Mouse (Mus musculus): ENCODE data around the gene Llgl2. TPM values are rescaled to one million over a fixed set of nuclear protein-coding genes. Genes with fewer than 3 reads are reported as not detected.

Gene Llgl2
- total RNA-seq (2014; rRNA removed; ENCODE audit: low replicate concordance) (49.8 and 85.5 TPM in 2 replicates), polyA plus RNA-seq (2015; fragmentation: Nextera tagmentation; extraction: Ambion mirVana) (12.7 and 14.1 TPM in 2 replicates)

- under 1% methylated on average over 85 of the region's 87 CpGs for WGBS
- H3K27ac ChIP-seq (ENCODE audit: low read depth), result 0 out of 2 replicates have a peak within 1 kb of the TSS, but pooled peaks have one; percentile 11
Observed at GRCm38 (mm10) chr11:115823774-115824740, at the start of gene Llgl2. Llgl2 (plus strand) TSS chr11:115824049.

GRCm38 (mm10) chr11:115774653-115775052, 49.2 kb upstream of the Llgl2 start:
- 49% methylated on average over 4 of the region's 4 CpGs for WGBS
- peaks cover 19% of the 10 kb centered on the region; the same call in 1 of the 2 replicates for H3K36me3 ChIP-seq (replicated peaks; ENCODE audit: control insufficient read depth, insufficient read depth, low read length)
- H3K4me2 ChIP-seq (ENCODE audit: low read depth, low read length), result no peak overlapping the region
- peaks cover 41% of the 10 kb centered on the region for H3K4me1 ChIP-seq (ENCODE audit: control insufficient read depth, insufficient read depth)
- H3K27me3 ChIP-seq (ENCODE audit: control insufficient read depth, insufficient read depth, low read length), result no peaks in the 10 kb centered on the region
- no peak for TF ChIP-seq CTCF (IDR thresholded peaks at IDR 0.05; ENCODE audit: low read depth)
- TF ChIP-seq EP300 (IDR thresholded peaks at IDR 0.05; ENCODE audit: low read depth), result no peak
- DNase-seq (ENCODE audit: low spot score) (no peak), ATAC-seq (ENCODE audit: insufficient read depth, low read depth) (no peak)
- H3K4me3 ChIP-seq (ENCODE audit: low read depth, low read length), result no peak overlapping the region
- no peaks in the 10 kb centered on the region for H3K9me3 ChIP-seq (replicated peaks; ENCODE audit: control insufficient read depth, low read length)
- peak overlapping the region; percentile 38; the same call in 1 of the 2 replicates for H3K27ac ChIP-seq (ENCODE audit: low read depth)
- H3K9ac ChIP-seq (replicated peaks; ENCODE audit: low read depth, low read length), result no peak overlapping the region

More at GRCm38 (mm10) chr11:115823774-115824740, at the start of gene Llgl2:
- no peaks in the 10 kb centered on the region for H3K27me3 ChIP-seq (ENCODE audit: control insufficient read depth, insufficient read depth, low read length)
- peak within 1 kb of the TSS; percentile 87 for H3K4me3 ChIP-seq (ENCODE audit: low read depth, low read length)
- peaks cover 27% of the 10 kb centered on the region for H3K36me3 ChIP-seq (replicated peaks; ENCODE audit: control insufficient read depth, insufficient read depth, low read length)
- ATAC-seq (ENCODE audit: insufficient read depth, low read depth), result peak; percentile 94
- TF ChIP-seq CTCF (IDR thresholded peaks at IDR 0.05; ENCODE audit: low read depth), result no peak
- no peak for TF ChIP-seq EP300 (IDR thresholded peaks at IDR 0.05; ENCODE audit: low read depth)
- DNase-seq (ENCODE audit: low spot score), result peak; percentile 86
- peak within 1 kb of the TSS; percentile 97 for H3K4me2 ChIP-seq (ENCODE audit: low read depth, low read length)
- peaks cover 8% of the 10 kb centered on the region; the same call in 1 of the 2 replicates for H3K4me1 ChIP-seq (ENCODE audit: control insufficient read depth, insufficient read depth)
- H3K9ac ChIP-seq (replicated peaks; ENCODE audit: low read depth, low read length), result peak within 1 kb of the TSS; percentile 68
- no peaks in the 10 kb centered on the region for H3K9me3 ChIP-seq (replicated peaks; ENCODE audit: control insufficient read depth, low read length)

GRCm38 (mm10) chr11:115775821-115776665, 47.8 kb upstream of the Llgl2 start:
- Histone ChIP-seq H3K9me3 (replicated peaks; ENCODE audit: control insufficient read depth, low read length) (no peaks in the 10 kb centered on the region), H3K4me3 (ENCODE audit: low read depth, low read length) (no peak overlapping the region), H3K27ac (ENCODE audit: low read depth) (peak overlapping the region; percentile 80), H3K4me2 (ENCODE audit: low read depth, low read length) (peak overlapping the region; percentile 27), H3K36me3 (replicated peaks; ENCODE audit: control insufficient read depth, insufficient read depth, low read length) (peaks cover 19% of the 10 kb centered on the region; the same call in 1 of the 2 replicates), H3K27me3 (ENCODE audit: control insufficient read depth, insufficient read depth, low read length) (no peaks in the 10 kb centered on the region), H3K9ac (replicated peaks; ENCODE audit: low read depth, low read length) (0 out of 2 replicates have a peak overlapping the region, but pooled peaks have one; percentile 29), H3K4me1 (ENCODE audit: control insufficient read depth, insufficient read depth) (peaks cover 45% of the 10 kb centered on the region)
- DNase-seq (ENCODE audit: low spot score) (peak; percentile 52), ATAC-seq (ENCODE audit: insufficient read depth, low read depth) (0 out of 2 replicates have a peak, but pooled peaks have one; percentile 5)
- WGBS, result 33% methylated on average over 18 of the region's 18 CpGs
- 0 out of 2 replicates have a peak, but pooled peaks have one; percentile 19 for TF ChIP-seq EP300 (IDR thresholded peaks at IDR 0.05; ENCODE audit: low read depth)
- no peak for TF ChIP-seq CTCF (IDR thresholded peaks at IDR 0.05; ENCODE audit: low read depth)

GRCm38 (mm10) chr11:115776954-115777353, 46.9 kb upstream of the Llgl2 start:
- no peak overlapping the region for H3K9ac ChIP-seq (replicated peaks; ENCODE audit: low read depth, low read length)
- H3K27me3 ChIP-seq (ENCODE audit: control insufficient read depth, insufficient read depth, low read length), result no peaks in the 10 kb centered on the region
- WGBS, result 73% methylated on average over 9 of the region's 9 CpGs
- no peak for ATAC-seq (ENCODE audit: insufficient read depth, low read depth)
- TF ChIP-seq EP300 (IDR thresholded peaks at IDR 0.05; ENCODE audit: low read depth), result no peak
- no peak for TF ChIP-seq CTCF (IDR thresholded peaks at IDR 0.05; ENCODE audit: low read depth)
- no peak for DNase-seq (ENCODE audit: low spot score)
- H3K36me3 ChIP-seq (replicated peaks; ENCODE audit: control insufficient read depth, insufficient read depth, low read length), result peaks cover 19% of the 10 kb centered on the region; the same call in 1 of the 2 replicates
- H3K4me1 ChIP-seq (ENCODE audit: control insufficient read depth, insufficient read depth), result peaks cover 45% of the 10 kb centered on the region
- peak overlapping the region; percentile 80; the same call in 1 of the 2 replicates for H3K27ac ChIP-seq (ENCODE audit: low read depth)
- H3K4me3 ChIP-seq (ENCODE audit: low read depth, low read length), result no peak overlapping the region
- no peak overlapping the region for H3K4me2 ChIP-seq (ENCODE audit: low read depth, low read length)
- no peaks in the 10 kb centered on the region for H3K9me3 ChIP-seq (replicated peaks; ENCODE audit: control insufficient read depth, low read length)
